Mouse (Mus musculus) C2C12 (cell line): Measurements from ENCODE around the gene Kif16b.

ENCODE experiments used
- CEBPB ChIP-seq: IDR thresholded peaks from one replicate; pipeline ENCODE4 v1.6.1; 2011; ENCODE audit warnings: low read depth, mild to moderate bottlenecking, control low read depth, moderate library complexity
- CTCF ChIP-seq: IDR thresholded peaks from one replicate; pipeline ENCODE4 v1.5.1; 2011; ENCODE audit not compliant: control insufficient read depth, insufficient read depth, insufficient read length
- FOSL1 ChIP-seq: IDR thresholded peaks from one replicate; pipeline ENCODE4 v1.8.0; 2011; ENCODE audit warnings: mild to moderate bottlenecking, low read length; ENCODE audit not compliant: poor library complexity, insufficient read depth, severe bottlenecking
- MAX ChIP-seq: IDR thresholded peaks from one replicate; pipeline ENCODE4 v1.6.1; 2011; ENCODE audit warnings: mild to moderate bottlenecking, control low read depth
- MYOD1 ChIP-seq: IDR thresholded peaks from one replicate; pipeline ENCODE4 v1.6.1; 2011; ENCODE audit warnings: low read depth; ENCODE audit not compliant: control insufficient read depth, insufficient read length
- MYOG ChIP-seq: IDR thresholded peaks from one replicate; pipeline ENCODE4 v1.6.1; 2011; ENCODE audit not compliant: control insufficient read depth, insufficient read length; ENCODE audit errors: extremely low read depth
- USF1 ChIP-seq: IDR thresholded peaks from one replicate; pipeline ENCODE4 v1.6.1; 2011; ENCODE audit warnings: low read depth, mild to moderate bottlenecking, control low read depth, moderate library complexity

- TF ChIP-seq MAX (no peak), CTCF (no peak), MYOD1 (no peak), CEBPB (no peak), USF1 (no peak), MYOG (no peak), FOSL1 (no peak)
Observed at GRCm38 (mm10) chr2:142760843-142761242, 140.5 kb downstream of the Kif16b start.
